Mouse (Mus musculus): Measurements from ENCODE around the gene Mrpl17.
"Not testable (repeated sequence)": the region's sequence is repeated elsewhere in the genome, so short reads cannot be mapped to it uniquely, and the experiment has no call there.

Gene Mrpl17

GRCm38 (mm10) chr7:105810877-105811489, at the start of gene Mrpl17:
Mrpl17 (minus strand) TSS chr7:105811099.
- peak; percentile 97 for DNase-seq (ENCODE audit: low read depth, low spot score)

GRCm38 (mm10) chr7:105855718-105856560, 45.0 kb upstream of the Mrpl17 start:
- DNase-seq (ENCODE audit: low read depth, low spot score), result not testable (repeated sequence)

GRCm38 (mm10) chr7:105824281-105824680, 13.4 kb upstream of the Mrpl17 start:
- DNase-seq (ENCODE audit: low read depth, low spot score), result no peak

- no peak for DNase-seq (ENCODE audit: low read depth, low spot score)
These were observed 7.6 kb upstream of the Mrpl17 start for GRCm38 (mm10) chr7:105818483-105818882.

- DNase-seq (ENCODE audit: low read depth, low spot score), result no peak
These were observed 5.8 kb upstream of the Mrpl17 start for GRCm38 (mm10) chr7:105816736-105817135.

- DNase-seq (ENCODE audit: low read depth, low spot score), result no peak
These were observed 2.4 kb upstream of the Mrpl17 start for GRCm38 (mm10) chr7:105813326-105813725.

- no peak for DNase-seq (ENCODE audit: low read depth, low spot score)
These were observed 1.7 kb upstream of the Mrpl17 start for GRCm38 (mm10) chr7:105812566-105812965.

GRCm38 (mm10) chr7:105811516-105811915, 617 bp upstream of the Mrpl17 start:
- DNase-seq (ENCODE audit: low read depth, low spot score), result no peak

GRCm38 (mm10) chr7:105810280-105810876, 521 bp downstream of the Mrpl17 start:
- DNase-seq (ENCODE audit: low read depth, low spot score), result no peak

- no peak for DNase-seq (ENCODE audit: low read depth, low spot score)
These were observed 1.1 kb downstream of the Mrpl17 start for GRCm38 (mm10) chr7:105809836-105810235.

- no peak for DNase-seq (ENCODE audit: low read depth, low spot score)
These were observed 2.5 kb downstream of the Mrpl17 start for GRCm38 (mm10) chr7:105808385-105808784.

- no peak for DNase-seq (ENCODE audit: low read depth, low spot score)
These were observed 4.2 kb downstream of the Mrpl17 start for GRCm38 (mm10) chr7:105806716-105807115.

- no peak for DNase-seq (ENCODE audit: low read depth, low spot score)
These were observed 4.8 kb downstream of the Mrpl17 start for GRCm38 (mm10) chr7:105806125-105806524.

GRCm38 (mm10) chr7:105803428-105803827, 7.5 kb downstream of the Mrpl17 start:
- no peak for DNase-seq (ENCODE audit: low read depth, low spot score)

GRCm38 (mm10) chr7:105802771-105803170, 8.1 kb downstream of the Mrpl17 start:
- no peak for DNase-seq (ENCODE audit: low read depth, low spot score)

- DNase-seq (ENCODE audit: low read depth, low spot score), result no peak
These were observed 8.6 kb downstream of the Mrpl17 start for GRCm38 (mm10) chr7:105802312-105802711.

GRCm38 (mm10) chr7:105796972-105797371, 13.9 kb downstream of the Mrpl17 start:
- no peak for DNase-seq (ENCODE audit: low read depth, low spot score)

GRCm38 (mm10) chr7:105795759-105796366, 15.0 kb downstream of the Mrpl17 start:
- DNase-seq (ENCODE audit: low read depth, low spot score), result no peak

GRCm38 (mm10) chr7:105793701-105794100, 17.2 kb downstream of the Mrpl17 start:
- DNase-seq (ENCODE audit: low read depth, low spot score), result no peak

- DNase-seq (ENCODE audit: low read depth, low spot score), result no peak
These were observed 19.8 kb downstream of the Mrpl17 start for GRCm38 (mm10) chr7:105791147-105791546.

- no peak for DNase-seq (ENCODE audit: low read depth, low spot score)
These were observed 23.4 kb downstream of the Mrpl17 start, which contains the start of gene Dchs1 for GRCm38 (mm10) chr7:105787285-105788140. Dchs1 (minus strand) TSS chr7:105787654.

All from WW6 (cell line).